Mouse (Mus musculus) small intestine, adult 2 months (tissue): ENCODE measurements around the gene Nav2.

Source experiments
- CTCF ChIP-seq: fragments of 200-500 bp; IDR thresholded peaks from 2 replicates; pipeline ENCODE4 v1.5.1; 2012; ENCODE audit warnings: low read depth, mild to moderate bottlenecking, control low read depth, inconsistent platforms, low read length, moderate library complexity, mixed read lengths; ENCODE audit not compliant: insufficient replicate concordance, insufficient read length; ENCODE audit errors: extremely low read depth
- POLR2A ChIP-seq: fragments of 200-500 bp; IDR thresholded peaks from 2 replicates; pipeline ENCODE4 v1.6.1; 2012; ENCODE audit warnings: low read depth, mild to moderate bottlenecking, control low read depth, inconsistent platforms, low read length, moderate library complexity

DNA sequence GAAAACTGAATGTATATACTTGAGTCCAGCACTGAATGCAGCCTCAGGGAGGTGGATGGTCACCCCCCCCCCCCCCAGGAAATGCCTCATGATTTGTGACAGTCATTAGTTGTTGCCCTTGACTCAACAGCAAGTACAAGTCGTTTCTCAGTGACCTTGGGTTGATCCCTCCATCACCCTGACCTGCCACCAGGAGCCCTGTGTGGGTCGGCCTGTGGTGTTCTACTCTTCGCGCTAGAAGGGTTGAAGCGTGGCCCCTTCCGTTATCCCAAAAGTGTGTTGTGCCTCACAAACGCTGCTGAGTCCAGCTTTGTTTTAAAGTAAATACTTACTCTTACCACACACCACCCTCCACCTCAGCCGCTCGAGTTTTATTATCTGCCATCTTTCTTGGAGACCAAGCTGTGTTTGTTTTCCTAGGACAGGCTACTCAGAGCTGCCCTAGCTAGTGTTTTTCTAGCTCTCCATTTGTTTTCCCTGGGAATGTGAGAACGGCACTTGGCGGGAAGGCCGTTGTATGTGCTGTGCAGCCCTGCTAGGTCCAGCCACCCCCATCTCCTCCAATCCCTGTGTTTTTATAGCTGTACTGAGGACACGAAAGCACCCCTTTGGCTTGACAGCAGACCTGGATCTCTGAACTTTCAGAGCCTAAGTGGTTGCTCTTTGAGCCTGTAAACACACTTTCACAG, 659.0 kb downstream of the Nav2 start:
- no peak for TF ChIP-seq CTCF
- no peak for TF ChIP-seq POLR2A
